Mouse (Mus musculus) small intestine, adult 2 months (tissue): ENCODE measurements around the gene Hdac9.

ENCODE experiments used
- CTCF ChIP-seq: fragments of 200-500 bp; IDR thresholded peaks from 2 replicates; pipeline ENCODE4 v1.5.1; 2012; ENCODE audit warnings: low read depth, mild to moderate bottlenecking, control low read depth, inconsistent platforms, low read length, moderate library complexity, mixed read lengths; ENCODE audit not compliant: insufficient replicate concordance, insufficient read length; ENCODE audit errors: extremely low read depth
- POLR2A ChIP-seq: fragments of 200-500 bp; IDR thresholded peaks from 2 replicates; pipeline ENCODE4 v1.6.1; 2012; ENCODE audit warnings: low read depth, mild to moderate bottlenecking, control low read depth, inconsistent platforms, low read length, moderate library complexity

- TF ChIP-seq POLR2A, result no peak
- TF ChIP-seq CTCF, result no peak
Observed at GRCm38 (mm10) chr12:34165674-34166073, 751.2 kb downstream of the Hdac9 start.
